Mouse (Mus musculus) frontal cortex, postnatal 36 days (tissue): ENCODE measurements at regions not wholly inside any gene's neighbourhood (a gene's known extent, or its start where the extent isn't known, plus 50 kb on each side); places are given as distances from the start of the nearest gene placed in this dataset.
"Not testable (repeated sequence)": the region's sequence is repeated elsewhere in the genome, so short reads cannot be mapped to it uniquely, and the experiment has no call there.

Experiments used
- DNase-seq, 2 experiments: peaks; one replicate each; pipeline ENCODE4 v3.0.0; 2022; ENCODE audit warnings: low spot score in 2 of 2

- DNase-seq, result no peak
These were observed 172.5 kb downstream of the Msrb3 start for GRCm38 (mm10) chr10:120726369-120726768.

- DNase-seq, result no peak
These were observed 176.9 kb downstream of the Msrb3 start for GRCm38 (mm10) chr10:120721956-120722532.

GRCm38 (mm10) chr10:120720981-120721380 is 177.9 kb downstream of the Msrb3 start:
- no peak for DNase-seq

GRCm38 (mm10) chr10:120720061-120720460 is 178.8 kb downstream of the Msrb3 start:
- DNase-seq, result no peak

GRCm38 (mm10) chr10:120717159-120717567 is 181.7 kb downstream of the Msrb3 start:
- DNase-seq, result no peak

- DNase-seq, result no peak
These were observed 182.5 kb downstream of the Msrb3 start for GRCm38 (mm10) chr10:120716391-120716790.

- DNase-seq, result no peak
These were observed 190.8 kb downstream of the Msrb3 start for GRCm38 (mm10) chr10:120707771-120708750.

GRCm38 (mm10) chr10:120706684-120707290 is 192.1 kb downstream of the Msrb3 start:
- DNase-seq, result no peak

- peak; percentile 71 to 85 for DNase-seq
These were observed 197.1 kb downstream of the Msrb3 start for GRCm38 (mm10) chr10:120701833-120702232.

GRCm38 (mm10) chr10:120697275-120697856 is 201.5 kb downstream of the Msrb3 start:
- no peak for DNase-seq

- DNase-seq, result no peak
These were observed 202.4 kb downstream of the Msrb3 start for GRCm38 (mm10) chr10:120696481-120696880.

- DNase-seq, result no peak
These were observed 204.4 kb downstream of the Msrb3 start for GRCm38 (mm10) chr10:120694472-120694871.

- no peak for DNase-seq
These were observed 207.4 kb downstream of the Msrb3 start for GRCm38 (mm10) chr10:120691451-120691850.

GRCm38 (mm10) chr10:120686123-120686522 is 209.9 kb upstream of the Hmga2 start:
- peak in 1 of 2 experiments; percentile 13 for DNase-seq

GRCm38 (mm10) chr10:120682021-120682420 is 205.8 kb upstream of the Hmga2 start:
- DNase-seq, result no peak

- no peak for DNase-seq
These were observed 203.7 kb upstream of the Hmga2 start for GRCm38 (mm10) chr10:120679982-120680381.

GRCm38 (mm10) chr10:120678277-120678676 is 202.0 kb upstream of the Hmga2 start:
- no peak for DNase-seq

- DNase-seq, result no peak
These were observed 199.1 kb upstream of the Hmga2 start for GRCm38 (mm10) chr10:120675369-120675768.

GRCm38 (mm10) chr10:120674321-120675045 is 198.2 kb upstream of the Hmga2 start:
- no peak for DNase-seq

- not testable (repeated sequence) for DNase-seq
These were observed 191.4 kb upstream of the Hmga2 start for GRCm38 (mm10) chr10:120667678-120668031.

GRCm38 (mm10) chr10:120666985-120667677 is 190.9 kb upstream of the Hmga2 start:
- DNase-seq, result peak in 1 of 2 experiments; percentile 27
